Mouse (Mus musculus) myocyte (in vitro differentiated cells): ENCODE measurements around the gene Ap5b1. TPM values are rescaled to one million over a fixed set of nuclear protein-coding genes. Genes with fewer than 3 reads are reported as not detected.

Source experiments
- H3K27me3 ChIP-seq: one replicate; pipeline ENCODE4 v1.6.1; 2011; ENCODE audit not compliant: control insufficient read depth, insufficient read depth, insufficient read length
- H3K36me3 ChIP-seq: one replicate; pipeline ENCODE4 v1.6.1; 2011; ENCODE audit not compliant: control insufficient read depth, insufficient read depth
- H3K4me2 ChIP-seq: one replicate; pipeline ENCODE4 v1.6.1; 2011; ENCODE audit warnings: low read depth, control low read depth
- H3K4me3 ChIP-seq: one replicate; pipeline ENCODE4 v1.5.1; 2011; ENCODE audit warnings: mild to moderate bottlenecking, control low read depth, moderate library complexity
- H3K79me2 ChIP-seq: one replicate; pipeline ENCODE4 v1.6.1; 2011; ENCODE audit not compliant: control insufficient read depth, insufficient read depth
- H3ac ChIP-seq: one replicate; pipeline ENCODE4 v1.6.1; 2011; ENCODE audit not compliant: control insufficient read depth, insufficient read length
- CEBPB ChIP-seq: IDR thresholded peaks from 2 replicates; pipeline ENCODE4 v1.6.1; 2011; ENCODE audit warnings: mild to moderate bottlenecking, moderate library complexity; ENCODE audit not compliant: poor library complexity, insufficient read depth, severe bottlenecking
- E2F4 ChIP-seq: IDR thresholded peaks from one replicate; pipeline ENCODE4 v1.6.1; 2011; ENCODE audit warnings: mild to moderate bottlenecking, control low read depth, moderate library complexity; ENCODE audit not compliant: insufficient read depth
- MAX ChIP-seq: IDR thresholded peaks from one replicate; pipeline ENCODE4 v1.6.1; 2011; ENCODE audit warnings: low read depth, mild to moderate bottlenecking, control low read depth
- MYOD1 ChIP-seq, 3 experiments: IDR thresholded peaks; one replicate each; pipeline ENCODE4 v1.6.1; 2011; ENCODE audit warnings: control low read depth in 2 of 3, low read depth in 2 of 3, mild to moderate bottlenecking in 2 of 3, moderate library complexity in 1 of 3; ENCODE audit not compliant: insufficient read length in 2 of 3, control insufficient read depth in 1 of 3
- MYOG ChIP-seq, 3 experiments: IDR thresholded peaks; one replicate each; pipeline ENCODE4 v1.6.1; 2011; ENCODE audit warnings: control low read depth in 2 of 3, low read depth in 2 of 3, mild to moderate bottlenecking in 2 of 3; ENCODE audit not compliant: insufficient read length in 2 of 3, control insufficient read depth in 1 of 3, insufficient read depth in 1 of 3
- POLR2A ChIP-seq: IDR thresholded peaks from one replicate; pipeline ENCODE4 v1.6.1; 2011; ENCODE audit warnings: low read depth, mild to moderate bottlenecking, control low read depth, moderate library complexity; ENCODE audit not compliant: insufficient read length
- POLR2AphosphoS2 ChIP-seq: IDR thresholded peaks from one replicate; pipeline ENCODE4 v1.6.1; 2011; ENCODE audit warnings: low read depth, control low read depth; ENCODE audit not compliant: insufficient read length
- REST ChIP-seq: IDR thresholded peaks from one replicate; pipeline ENCODE4 v1.6.1; 2011; ENCODE audit warnings: mild to moderate bottlenecking, control low read depth, moderate library complexity; ENCODE audit not compliant: insufficient read depth, insufficient read length
- SRF ChIP-seq: IDR thresholded peaks from one replicate; pipeline ENCODE4 v1.6.1; 2011; ENCODE audit warnings: low read depth; ENCODE audit not compliant: control insufficient read depth, insufficient read length
- TCF12 ChIP-seq: IDR thresholded peaks from one replicate; pipeline ENCODE4 v1.6.1; 2011; ENCODE audit warnings: mild to moderate bottlenecking, control low read depth; ENCODE audit not compliant: poor library complexity, insufficient read depth, severe bottlenecking
- TCF3 ChIP-seq: IDR thresholded peaks from one replicate; pipeline ENCODE4 v1.6.1; 2011; ENCODE audit warnings: low read depth, control low read depth; ENCODE audit not compliant: insufficient read length
- USF1 ChIP-seq: IDR thresholded peaks from one replicate; pipeline ENCODE4 v1.6.1; 2011; ENCODE audit warnings: low read depth, mild to moderate bottlenecking, control low read depth, moderate library complexity
- polyA plus RNA-seq: library from polyadenylated mRNA; unstranded; fragments of >200 nt; fragmentation: generic; extraction: Trizol; gene quantifications from one replicate; pipeline ENCODE4 v1.2.1, GENCODE M21; 2012; ENCODE audit warnings: missing spikeins

Gene Ap5b1
- polyA plus RNA-seq, 1 experiment, result 3.2 TPM

DNA sequence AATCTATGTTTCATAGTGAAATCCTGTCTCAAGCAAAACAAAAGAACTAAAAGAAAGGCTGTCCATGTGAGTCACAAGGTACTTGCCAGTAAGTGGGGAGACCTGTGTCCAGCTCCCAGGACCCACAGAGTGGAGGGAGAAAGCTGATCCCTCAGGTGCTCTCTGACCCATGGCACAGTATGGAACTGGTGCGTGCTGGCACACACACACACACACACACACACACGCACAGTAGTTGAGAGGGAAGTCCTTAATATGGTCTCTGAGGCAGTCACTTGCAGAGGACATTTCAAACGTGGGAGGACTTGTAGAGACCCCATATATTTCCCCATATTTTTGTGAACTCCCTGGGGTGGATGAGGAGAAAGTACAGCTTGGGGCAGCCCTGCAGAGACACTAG, 5.9 kb upstream of the Ap5b1 start:
- H3K79me2 ChIP-seq, result no peaks in the 10 kb centered on the region

GRCm38 (mm10) chr19:5562776-5563175, 5.0 kb upstream of the Ap5b1 start:
- Histone ChIP-seq H3K4me3 (no peak overlapping the region), H3K27me3 (peaks cover 43% of the 10 kb centered on the region), H3K79me2 (no peaks in the 10 kb centered on the region), H3ac (no peak overlapping the region), H3K4me2 (no peak overlapping the region), H3K36me3 (no peaks in the 10 kb centered on the region)
- TF ChIP-seq TCF3 (no peak), CEBPB (no peak), USF1 (no peak), E2F4 (no peak), POLR2A (no peak), REST (no peak), POLR2AphosphoS2 (no peak), MAX (no peak), MYOG (IDR thresholded peaks at IDR 0.05; ENCODE audit: control insufficient read depth in 1 of 3, insufficient read depth in 1 of 3, insufficient read length in 2 of 3, low read depth in 2 of 3) (no peak), MYOD1 (IDR thresholded peaks at IDR 0.05; ENCODE audit: control insufficient read depth in 1 of 3, insufficient read length in 2 of 3, low read depth in 2 of 3) (no peak), SRF (no peak), TCF12 (no peak)

More for the DNA sequence above, 5.9 kb upstream of the Ap5b1 start:
- no peak overlapping the region for H3ac ChIP-seq
- TF ChIP-seq REST (no peak), POLR2AphosphoS2 (no peak), USF1 (no peak), POLR2A (no peak), TCF3 (no peak), MYOG (IDR thresholded peaks at IDR 0.05; ENCODE audit: control insufficient read depth in 1 of 3, insufficient read depth in 1 of 3, insufficient read length in 2 of 3, low read depth in 2 of 3) (no peak), CEBPB (no peak), E2F4 (no peak), MAX (no peak), SRF (no peak), TCF12 (no peak), MYOD1 (IDR thresholded peaks at IDR 0.05; ENCODE audit: control insufficient read depth in 1 of 3, insufficient read length in 2 of 3, low read depth in 2 of 3) (no peak)
- H3K36me3 ChIP-seq, result no peaks in the 10 kb centered on the region
- no peak overlapping the region for H3K4me3 ChIP-seq
- peaks cover 47% of the 10 kb centered on the region for H3K27me3 ChIP-seq
- H3K4me2 ChIP-seq, result no peak overlapping the region

GRCm38 (mm10) chr19:5566316-5566715, 1.5 kb upstream of the Ap5b1 start:
- Histone ChIP-seq H3K4me2 (peak overlapping the region; percentile 99), H3K27me3 (peaks cover 8% of the 10 kb centered on the region)

DNA sequence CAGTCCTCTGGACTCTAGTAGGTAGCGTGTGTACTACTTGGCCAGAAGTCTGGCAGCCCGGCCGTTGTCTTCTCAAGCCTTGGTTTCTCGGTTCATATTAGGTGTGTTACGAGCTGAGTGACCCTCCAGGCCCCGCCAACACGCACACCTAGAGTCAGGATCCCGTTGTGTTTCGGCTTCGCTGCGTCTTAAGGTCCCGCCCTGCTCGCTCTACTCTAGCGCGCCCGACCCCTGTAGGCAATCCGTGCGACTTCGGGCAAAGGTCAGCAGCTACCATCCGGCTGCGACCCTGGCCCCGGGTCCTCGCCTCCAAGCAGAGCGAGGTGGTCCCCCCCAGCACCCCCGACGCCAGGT, 668 bp upstream of the Ap5b1 start:
- H3K27me3 ChIP-seq, result peaks cover under 1% of the 10 kb centered on the region
- no peaks in the 10 kb centered on the region for H3K36me3 ChIP-seq
- H3K79me2 ChIP-seq, result no peaks in the 10 kb centered on the region
- TF ChIP-seq MAX (no peak), CEBPB (no peak), TCF12 (no peak), POLR2AphosphoS2 (no peak), TCF3 (no peak), MYOD1 (IDR thresholded peaks at IDR 0.05; ENCODE audit: control insufficient read depth in 1 of 3, insufficient read length in 2 of 3, low read depth in 2 of 3) (no peak), REST (no peak), POLR2A (no peak), MYOG (IDR thresholded peaks at IDR 0.05; ENCODE audit: control insufficient read depth in 1 of 3, insufficient read depth in 1 of 3, insufficient read length in 2 of 3, low read depth in 2 of 3) (no peak), E2F4 (no peak), SRF (no peak), USF1 (no peak)
- H3K4me2 ChIP-seq, result peak overlapping the region; percentile 99
- peak overlapping the region; percentile 38 for H3K4me3 ChIP-seq
- peak overlapping the region; percentile 26 for H3ac ChIP-seq

More at GRCm38 (mm10) chr19:5566316-5566715, 1.5 kb upstream of the Ap5b1 start:
- Histone ChIP-seq H3K79me2 (no peaks in the 10 kb centered on the region), H3ac (no peak overlapping the region), H3K4me3 (peak overlapping the region; percentile 38), H3K36me3 (no peaks in the 10 kb centered on the region)
- TF ChIP-seq MAX, result no peak
- TF ChIP-seq E2F4, result no peak
- no peak for TF ChIP-seq REST
- no peak for TF ChIP-seq POLR2A
- TF ChIP-seq USF1, result no peak
- no peak for TF ChIP-seq TCF12
- no peak for TF ChIP-seq SRF
- no peak for TF ChIP-seq MYOD1 (IDR thresholded peaks at IDR 0.05; ENCODE audit: control insufficient read depth in 1 of 3, insufficient read length in 2 of 3, low read depth in 2 of 3)
- no peak for TF ChIP-seq POLR2AphosphoS2
- TF ChIP-seq TCF3, result no peak
- no peak for TF ChIP-seq MYOG (IDR thresholded peaks at IDR 0.05; ENCODE audit: control insufficient read depth in 1 of 3, insufficient read depth in 1 of 3, insufficient read length in 2 of 3, low read depth in 2 of 3)
- TF ChIP-seq CEBPB, result no peak

DNA sequence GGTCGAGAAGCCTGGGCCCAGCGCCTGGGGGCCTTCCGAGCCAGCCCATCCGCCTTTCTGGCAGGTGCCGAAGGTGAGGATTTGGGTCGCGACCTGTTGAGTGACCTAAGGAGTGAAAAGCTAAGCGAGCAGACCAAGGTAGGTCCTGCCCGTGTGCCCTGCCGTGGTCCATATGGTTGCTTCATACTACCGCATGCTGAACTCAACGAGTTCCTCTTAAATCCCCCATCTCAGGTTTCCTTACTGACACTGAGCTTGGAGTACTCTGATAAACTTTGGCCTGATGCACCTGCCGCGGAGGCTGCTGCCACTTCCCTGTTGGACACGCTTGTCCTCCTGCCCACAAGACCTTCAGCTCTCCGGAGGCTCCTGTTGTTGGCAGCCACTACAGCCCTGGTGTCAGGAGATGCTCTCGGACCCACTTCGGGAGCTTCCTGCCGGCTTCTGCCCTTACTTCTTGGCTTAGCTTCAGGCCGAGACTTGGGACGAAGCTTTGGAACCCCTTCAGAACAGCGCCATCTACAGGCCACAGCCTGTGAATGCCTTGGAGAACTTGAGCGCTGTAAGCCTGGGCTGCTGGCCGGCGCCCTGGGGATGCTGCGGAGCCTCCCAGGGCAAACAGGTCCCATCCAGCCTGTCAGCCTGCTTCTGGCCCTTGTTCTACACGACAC, 780 bp downstream of the Ap5b1 start:
- Histone ChIP-seq H3K27me3 (no peaks in the 10 kb centered on the region), H3K36me3 (no peaks in the 10 kb centered on the region), H3K4me3 (peak overlapping the region; percentile 38), H3ac (peak overlapping the region; percentile 26), H3K79me2 (no peaks in the 10 kb centered on the region), H3K4me2 (peak overlapping the region; percentile 99)
- TF ChIP-seq CEBPB (no peak), SRF (no peak), MAX (no peak), POLR2AphosphoS2 (no peak), MYOG (IDR thresholded peaks at IDR 0.05; ENCODE audit: control insufficient read depth in 1 of 3, insufficient read depth in 1 of 3, insufficient read length in 2 of 3, low read depth in 2 of 3) (peak in 1 of 3 experiments; percentile 7)
